Mouse (Mus musculus): ENCODE measurements around the gene Mdfic. TPM values are rescaled to one million over a fixed set of nuclear protein-coding genes. Genes with fewer than 3 reads are reported as not detected.
"Not testable (repeated sequence)": the region's sequence is repeated elsewhere in the genome, so short reads cannot be mapped to it uniquely, and the experiment has no call there.

The Mdfic gene
- polyA plus RNA-seq (2015; fragmentation: Nextera tagmentation; extraction: Ambion mirVana): 10.1 and 10.2 TPM in 2 replicates

GRCm38 (mm10) chr6:15720461-15720817, at the start of gene Mdfic:
TSS of gene Mdfic (plus strand) at chr6:15720661.
- Histone ChIP-seq H3K4me3 (peak within 1 kb of the TSS; percentile 66), H3K9me3 (no peaks in the 10 kb centered on the region), H3K9ac (peak within 1 kb of the TSS; percentile 87), H3K4me1 (peaks cover 14% of the 10 kb centered on the region), H3K4me2 (peak within 1 kb of the TSS; percentile 58), H3K36me3 (no peaks in the 10 kb centered on the region), H3K27me3 (no peaks in the 10 kb centered on the region), H3K27ac (peak within 1 kb of the TSS; percentile 96)
- WGBS: under 1% methylated on average over 16 of the region's 16 CpGs
- ATAC-seq (ENCODE audit: insufficient number of reproducible peaks, low FRiP score, low TSS enrichment, low read depth): 0 out of 2 replicates have a peak, but pooled peaks have one; percentile 8

- Histone ChIP-seq H3K4me2 (no peak overlapping the region), H3K27ac (no peak overlapping the region), H3K4me1 (no peaks in the 10 kb centered on the region), H3K27me3 (no peaks in the 10 kb centered on the region), H3K9ac (no peak overlapping the region), H3K4me3 (no peak overlapping the region), H3K9me3 (no peaks in the 10 kb centered on the region), H3K36me3 (no peaks in the 10 kb centered on the region)
- ATAC-seq (ENCODE audit: insufficient number of reproducible peaks, low FRiP score, low TSS enrichment, low read depth): no peak
Observed at GRCm38 (mm10) chr6:15671364-15671763, 49.1 kb upstream of the Mdfic start.

GRCm38 (mm10) chr6:15710080-15710479, 10.4 kb upstream of the Mdfic start:
- 82% methylated on average over 4 of the region's 4 CpGs for WGBS
- Histone ChIP-seq H3K4me1 (no peaks in the 10 kb centered on the region), H3K4me2 (no peak overlapping the region)

GRCm38 (mm10) chr6:15710706-15711105, 9.8 kb upstream of the Mdfic start:
- H3K4me3 ChIP-seq: no peak overlapping the region
- H3K27ac ChIP-seq: no peak overlapping the region
- no peaks in the 10 kb centered on the region for H3K9me3 ChIP-seq
- H3K36me3 ChIP-seq: no peaks in the 10 kb centered on the region
- ATAC-seq (ENCODE audit: insufficient number of reproducible peaks, low FRiP score, low TSS enrichment, low read depth): no peak
- H3K9ac ChIP-seq: no peak overlapping the region
- no peaks in the 10 kb centered on the region for H3K4me1 ChIP-seq
- H3K27me3 ChIP-seq: no peaks in the 10 kb centered on the region
- H3K4me2 ChIP-seq: no peak overlapping the region
- WGBS: 80% methylated on average over 7 of the region's 7 CpGs

More at GRCm38 (mm10) chr6:15710080-15710479, 10.4 kb upstream of the Mdfic start:
- no peak overlapping the region for H3K27ac ChIP-seq
- no peaks in the 10 kb centered on the region for H3K9me3 ChIP-seq
- no peaks in the 10 kb centered on the region for H3K36me3 ChIP-seq
- H3K9ac ChIP-seq: no peak overlapping the region
- H3K4me3 ChIP-seq: no peak overlapping the region
- H3K27me3 ChIP-seq: no peaks in the 10 kb centered on the region
- no peak for ATAC-seq (ENCODE audit: insufficient number of reproducible peaks, low FRiP score, low TSS enrichment, low read depth)

- Histone ChIP-seq H3K27ac (no peak overlapping the region), H3K27me3 (no peaks in the 10 kb centered on the region), H3K9me3 (no peaks in the 10 kb centered on the region), H3K9ac (no peak overlapping the region), H3K36me3 (no peaks in the 10 kb centered on the region), H3K4me3 (no peak overlapping the region), H3K4me2 (no peak overlapping the region), H3K4me1 (no peaks in the 10 kb centered on the region)
- WGBS: 58% methylated on average over 2 of the region's 2 CpGs
- no peak for ATAC-seq (ENCODE audit: insufficient number of reproducible peaks, low FRiP score, low TSS enrichment, low read depth)
Observed at GRCm38 (mm10) chr6:15712860-15713385, 7.5 kb upstream of the Mdfic start.

GRCm38 (mm10) chr6:15714036-15714435, 6.4 kb upstream of the Mdfic start:
- H3K36me3 ChIP-seq; H3K27me3 ChIP-seq; H3K9ac ChIP-seq; H3K4me2 ChIP-seq; H3K4me1 ChIP-seq; H3K4me3 ChIP-seq; H3K27ac ChIP-seq; H3K9me3 ChIP-seq; ATAC-seq (ENCODE audit: insufficient number of reproducible peaks, low FRiP score, low TSS enrichment, low read depth): not testable (repeated sequence)
- 72% methylated on average over 1 of the region's 1 CpGs for WGBS

GRCm38 (mm10) chr6:15714996-15715844, 5.2 kb upstream of the Mdfic start:
- no peaks in the 10 kb centered on the region for H3K36me3 ChIP-seq
- H3K4me1 ChIP-seq: peaks cover under 1% of the 10 kb centered on the region
- H3K9me3 ChIP-seq: no peaks in the 10 kb centered on the region
- no peaks in the 10 kb centered on the region for H3K27me3 ChIP-seq
- no peak overlapping the region for H3K4me2 ChIP-seq
- H3K27ac ChIP-seq: no peak overlapping the region
- no peak overlapping the region for H3K9ac ChIP-seq
- WGBS: 84% methylated on average over 2 of the region's 2 CpGs
- no peak overlapping the region for H3K4me3 ChIP-seq
- ATAC-seq (ENCODE audit: insufficient number of reproducible peaks, low FRiP score, low TSS enrichment, low read depth): no peak

- no peak for ATAC-seq (ENCODE audit: insufficient number of reproducible peaks, low FRiP score, low TSS enrichment, low read depth)
- Histone ChIP-seq H3K4me1 (peaks cover 14% of the 10 kb centered on the region), H3K4me3 (no peak overlapping the region), H3K9ac (no peak overlapping the region), H3K27ac (peak overlapping the region; percentile 96), H3K4me2 (no peak overlapping the region), H3K9me3 (no peaks in the 10 kb centered on the region), H3K27me3 (no peaks in the 10 kb centered on the region), H3K36me3 (no peaks in the 10 kb centered on the region)
- 30% methylated on average over 6 of the region's 6 CpGs for WGBS
Observed at GRCm38 (mm10) chr6:15719919-15720318, 542 bp upstream of the Mdfic start.

GRCm38 (mm10) chr6:15720818-15721715, 606 bp downstream of the Mdfic start:
- ATAC-seq (ENCODE audit: insufficient number of reproducible peaks, low FRiP score, low TSS enrichment, low read depth): peak; percentile 61
- Histone ChIP-seq H3K36me3 (no peaks in the 10 kb centered on the region), H3K27ac (peak overlapping the region; percentile 96), H3K9me3 (no peaks in the 10 kb centered on the region), H3K9ac (peak overlapping the region; percentile 87), H3K4me1 (peaks cover 14% of the 10 kb centered on the region), H3K4me3 (peak overlapping the region; percentile 66), H3K4me2 (peak overlapping the region; percentile 58), H3K27me3 (no peaks in the 10 kb centered on the region)
- WGBS: under 1% methylated on average over 60 of the region's 60 CpGs

GRCm38 (mm10) chr6:15721716-15722031, 1.2 kb downstream of the Mdfic start:
- no peaks in the 10 kb centered on the region for H3K27me3 ChIP-seq
- peaks cover 14% of the 10 kb centered on the region for H3K4me1 ChIP-seq
- H3K9ac ChIP-seq: peak overlapping the region; percentile 87
- ATAC-seq (ENCODE audit: insufficient number of reproducible peaks, low FRiP score, low TSS enrichment, low read depth): no peak
- H3K9me3 ChIP-seq: no peaks in the 10 kb centered on the region
- H3K27ac ChIP-seq: peak overlapping the region; percentile 96
- WGBS: 7% methylated on average over 5 of the region's 5 CpGs
- no peaks in the 10 kb centered on the region for H3K36me3 ChIP-seq
- peak overlapping the region; percentile 58 for H3K4me2 ChIP-seq
- H3K4me3 ChIP-seq: peak overlapping the region; percentile 66

GRCm38 (mm10) chr6:15722631-15723030, 2.2 kb downstream of the Mdfic start:
- not testable (repeated sequence) for H3K27ac ChIP-seq; ATAC-seq (ENCODE audit: insufficient number of reproducible peaks, low FRiP score, low TSS enrichment, low read depth); H3K4me3 ChIP-seq; H3K9me3 ChIP-seq; H3K36me3 ChIP-seq; H3K27me3 ChIP-seq; H3K9ac ChIP-seq; H3K4me2 ChIP-seq
- peaks cover 14% of the 10 kb centered on the region for H3K4me1 ChIP-seq
- WGBS: 86% methylated on average over 8 of the region's 8 CpGs

GRCm38 (mm10) chr6:15724304-15724703, 3.8 kb downstream of the Mdfic start:
- Histone ChIP-seq H3K9me3 (no peaks in the 10 kb centered on the region), H3K36me3 (no peaks in the 10 kb centered on the region), H3K4me1 (peaks cover 18% of the 10 kb centered on the region), H3K9ac (no peak overlapping the region), H3K4me2 (no peak overlapping the region), H3K27me3 (no peaks in the 10 kb centered on the region), H3K27ac (no peak overlapping the region), H3K4me3 (no peak overlapping the region)
- 56% methylated on average over 4 of the region's 4 CpGs for WGBS
- no peak for ATAC-seq (ENCODE audit: insufficient number of reproducible peaks, low FRiP score, low TSS enrichment, low read depth)

All from limb, embryonic 15.5 days (tissue).